Mouse (Mus musculus) urinary bladder, postnatal 25 days (tissue): Measurements from ENCODE around the gene Cd79b.
"Not testable (repeated sequence)": the region's sequence is repeated elsewhere in the genome, so short reads cannot be mapped to it uniquely, and the experiment has no call there.

Experiments
- DNase-seq: peaks from one replicate; pipeline ENCODE4 v3.0.0; 2022; ENCODE audit warnings: low spot score

Cd79b gene

GRCm38 (mm10) chr11:106314333-106314812, at the start of gene Cd79b:
TSS of gene Cd79b (minus strand) at chr11:106314762.
- DNase-seq: no peak

DNA sequence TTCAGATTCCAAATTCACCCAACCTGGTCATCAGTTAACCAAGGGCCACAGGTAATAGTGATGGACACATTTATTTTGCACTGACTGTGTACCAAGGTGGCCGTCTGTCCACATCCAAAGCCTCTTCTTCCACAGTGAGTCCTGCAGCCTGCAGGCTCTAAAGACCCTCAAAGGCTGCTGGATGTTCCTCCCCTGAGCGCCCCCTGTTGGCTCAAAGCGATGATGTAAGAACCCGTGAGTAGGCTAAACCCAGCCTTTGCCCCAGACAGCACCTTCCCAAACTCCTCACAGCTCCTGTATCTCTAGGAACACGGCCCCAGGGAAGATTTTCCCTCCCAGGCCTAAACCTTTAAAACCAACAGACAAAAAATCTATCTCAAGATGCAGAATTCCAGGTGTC, 44.8 kb upstream of the Cd79b start:
- no peak for DNase-seq

- no peak for DNase-seq
Observed at GRCm38 (mm10) chr11:106355382-106356128, 41.0 kb upstream of the Cd79b start.

DNA sequence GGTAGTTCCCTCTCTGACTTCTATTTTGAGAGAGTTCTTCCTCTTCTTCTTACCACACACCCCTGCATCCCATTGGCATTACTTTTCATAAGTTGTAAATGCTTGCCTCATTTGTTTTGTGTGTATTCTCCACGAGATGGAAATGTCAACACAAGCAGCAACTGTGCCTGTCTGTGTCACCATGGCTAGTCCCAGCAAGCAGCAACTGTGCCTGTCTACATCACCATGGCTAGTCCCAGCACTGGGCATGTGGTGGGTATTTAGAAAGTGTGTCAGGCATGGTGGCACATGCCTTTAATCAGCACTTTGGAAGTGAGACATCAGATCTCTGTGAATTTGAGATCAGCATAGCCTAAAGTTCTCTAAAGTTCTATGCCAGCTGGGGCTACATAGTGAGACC, 39.6 kb upstream of the Cd79b start:
- DNase-seq: no peak

DNA sequence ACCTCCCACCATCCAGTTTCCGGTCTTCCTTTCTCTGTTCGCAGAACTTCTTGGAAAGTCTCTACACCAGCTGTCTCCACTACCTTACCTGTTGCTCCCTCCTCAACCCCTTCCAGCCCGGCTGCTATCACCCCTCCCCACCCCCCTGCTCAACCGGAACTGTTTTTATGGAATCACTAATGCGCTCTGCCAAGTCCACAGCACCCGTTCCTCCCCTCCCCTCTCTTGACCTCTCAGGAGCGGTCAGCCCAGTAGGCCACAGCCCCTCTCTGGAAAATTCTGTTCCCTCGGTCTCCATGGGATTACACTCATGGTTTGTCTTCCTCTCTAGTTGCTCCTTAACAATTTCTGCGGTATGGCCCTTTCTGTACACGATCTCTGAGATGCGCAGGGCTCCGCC, 38.6 kb upstream of the Cd79b start, which contains the start of gene Scn4a:
Scn4a (minus strand) TSS at position 101 of the 400 bp plus-strand sequence.
- no peak for DNase-seq

DNA sequence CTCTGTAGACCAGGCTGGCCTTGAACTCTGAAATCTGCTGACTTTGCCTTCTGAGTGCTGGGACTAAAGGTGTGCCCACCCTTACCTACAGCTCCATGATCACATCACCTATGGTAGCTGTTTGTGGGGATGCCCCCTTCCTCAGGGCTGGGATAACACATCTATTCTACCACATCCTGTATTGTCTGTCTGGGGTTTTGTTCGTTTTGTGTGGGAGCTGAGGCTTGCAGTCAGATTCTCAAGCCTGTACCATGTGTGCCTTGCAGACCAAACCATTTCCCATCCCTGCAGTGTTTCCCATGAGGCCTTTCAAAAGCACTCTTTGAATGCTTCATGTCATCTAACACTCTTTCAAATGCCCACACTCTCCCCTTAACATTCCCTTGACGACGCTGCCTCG, 37.4 kb upstream of the Cd79b start:
- DNase-seq: no peak

- DNase-seq: no peak
Observed at GRCm38 (mm10) chr11:106351253-106351652, 36.7 kb upstream of the Cd79b start.

DNA sequence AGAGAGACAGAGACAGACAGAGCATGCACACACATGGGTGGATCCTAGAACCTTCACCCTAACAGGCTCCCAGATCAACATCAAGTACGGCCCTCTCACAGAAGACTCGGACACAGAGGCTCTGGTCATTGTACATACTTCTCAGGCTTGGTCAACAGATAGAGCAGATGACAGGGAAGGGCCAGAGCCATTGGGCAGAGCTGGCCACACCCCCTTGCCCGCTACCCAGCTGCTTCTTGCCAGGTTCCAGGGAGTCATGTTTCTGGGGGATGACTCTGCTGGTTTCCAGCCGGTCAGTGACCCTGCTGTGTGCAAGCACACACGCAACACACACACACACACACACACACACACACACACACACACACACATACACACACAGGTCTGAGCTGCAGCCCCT, 36.3 kb upstream of the Cd79b start:
- no peak for DNase-seq

- no peak for DNase-seq
Observed at GRCm38 (mm10) chr11:106349772-106350171, 35.2 kb upstream of the Cd79b start.

GRCm38 (mm10) chr11:106344910-106345309, 30.3 kb upstream of the Cd79b start:
- no peak for DNase-seq

GRCm38 (mm10) chr11:106340990-106341520, 26.5 kb upstream of the Cd79b start:
- DNase-seq: no peak

DNA sequence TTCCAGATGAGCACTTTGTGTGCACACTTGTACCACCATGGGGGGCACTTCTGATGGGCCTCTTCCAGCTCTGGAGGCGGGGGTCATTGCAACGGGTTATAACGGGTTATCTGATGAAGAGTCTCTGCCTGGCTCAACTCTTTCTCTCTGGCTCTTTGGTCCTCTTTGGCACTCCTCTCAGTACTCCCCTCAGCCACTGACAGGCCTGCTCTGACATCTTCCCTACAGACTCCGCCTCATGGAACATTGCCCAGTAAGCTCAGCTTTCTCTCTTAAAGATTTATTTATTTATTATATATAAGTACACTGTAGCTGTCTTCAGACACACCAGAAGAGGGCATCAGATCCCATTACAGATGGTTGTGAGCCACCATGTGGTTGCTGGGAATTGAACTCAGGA, 24.8 kb upstream of the Cd79b start:
- DNase-seq: not testable (repeated sequence)

DNA sequence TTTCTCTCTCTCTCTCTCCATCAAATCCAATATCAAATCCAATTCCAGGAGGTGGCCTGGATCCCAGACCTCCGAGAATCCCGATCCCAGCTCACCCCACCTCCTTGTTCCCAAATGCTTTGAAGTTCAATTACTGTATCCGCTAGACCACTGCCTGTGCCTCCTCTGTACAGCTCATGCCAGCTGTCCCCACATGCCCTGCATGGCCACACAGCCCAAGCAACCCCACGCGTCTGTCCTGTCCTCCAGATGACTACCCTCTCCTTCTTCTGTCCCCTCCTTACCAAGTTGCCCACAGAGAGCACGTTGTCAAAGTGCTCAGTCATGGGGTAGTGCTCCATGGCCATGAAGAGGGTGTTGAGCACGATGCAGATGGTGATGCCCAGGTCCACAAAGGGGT, 24.3 kb upstream of the Cd79b start:
- no peak for DNase-seq

- no peak for DNase-seq
Observed at GRCm38 (mm10) chr11:106338029-106338428, 23.5 kb upstream of the Cd79b start.

GRCm38 (mm10) chr11:106334066-106334465, 19.5 kb upstream of the Cd79b start:
- no peak for DNase-seq

GRCm38 (mm10) chr11:106332458-106332857, 17.9 kb upstream of the Cd79b start:
- DNase-seq: no peak

DNA sequence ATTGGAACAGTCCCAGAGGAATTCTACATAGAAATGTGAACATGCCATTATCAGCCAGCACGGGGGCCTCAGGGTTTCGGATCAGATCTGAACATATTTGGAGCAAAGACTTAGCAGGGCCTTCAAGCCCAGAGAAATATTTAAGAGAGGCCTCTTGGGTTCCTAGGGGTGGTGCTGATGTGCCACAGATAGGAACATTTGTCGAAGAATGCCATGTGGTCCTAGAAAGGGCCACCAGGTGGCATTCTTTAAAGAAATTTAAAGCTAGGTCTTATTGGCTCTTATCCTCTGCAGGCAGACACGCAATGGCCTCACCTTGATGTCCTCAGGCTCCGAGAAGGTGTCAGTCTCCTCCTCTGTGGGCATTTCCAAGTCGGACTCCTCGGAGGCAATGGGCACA, 15.1 kb upstream of the Cd79b start:
- DNase-seq: no peak

GRCm38 (mm10) chr11:106329128-106329527, 14.6 kb upstream of the Cd79b start:
- no peak for DNase-seq

- DNase-seq: no peak
Observed at GRCm38 (mm10) chr11:106328521-106328920, 14.0 kb upstream of the Cd79b start.

DNA sequence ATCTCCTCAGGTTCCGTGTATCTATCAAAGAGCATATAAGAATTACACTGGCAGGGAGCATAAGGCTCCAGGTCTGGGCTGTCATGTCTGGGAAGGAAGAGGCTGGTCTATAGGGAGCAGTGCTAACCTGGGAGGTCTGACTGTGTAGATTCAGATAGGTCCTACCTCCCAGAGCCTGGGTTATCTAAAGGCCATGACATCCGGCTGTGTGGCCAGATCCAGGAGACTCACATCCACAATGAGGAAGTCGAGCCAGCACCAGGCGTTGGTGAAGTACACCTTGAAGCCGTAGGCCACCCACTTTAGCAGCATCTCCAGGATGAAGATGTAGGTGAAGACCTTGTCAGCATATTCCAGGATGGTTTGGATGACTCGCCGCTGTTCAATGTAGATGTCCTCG, 11.9 kb upstream of the Cd79b start:
- no peak for DNase-seq

DNA sequence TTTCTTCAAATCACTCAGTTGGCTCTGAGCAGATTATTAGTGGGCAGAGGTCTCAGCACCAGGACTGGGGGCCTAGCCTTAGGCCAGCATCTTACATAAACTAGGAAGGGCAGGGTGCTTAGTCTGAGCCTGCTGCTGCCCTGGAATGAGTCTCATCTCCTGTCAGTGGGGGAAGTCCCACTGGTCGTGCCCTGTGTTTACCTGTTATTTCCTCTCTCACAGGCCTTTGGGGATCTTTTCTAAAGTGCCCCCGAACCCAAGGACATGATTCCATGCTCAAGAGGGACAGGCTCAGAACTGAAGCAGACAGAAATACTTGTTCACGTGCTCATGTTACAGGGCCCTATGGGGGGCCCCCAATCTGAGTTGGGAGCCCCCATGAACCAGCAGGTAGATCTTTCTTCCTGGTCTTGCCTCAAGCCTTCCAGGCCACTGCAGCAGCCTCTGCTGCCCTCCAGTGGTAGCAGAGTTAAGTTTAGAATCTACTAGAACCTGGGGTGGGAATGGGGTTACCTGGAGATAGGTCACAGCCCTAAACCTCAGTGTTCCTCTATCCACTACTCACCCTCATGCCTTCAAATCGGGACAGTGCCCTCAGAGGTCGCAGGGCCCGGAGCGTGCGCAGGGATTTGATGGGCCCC, 11.1 kb upstream of the Cd79b start:
- peak; percentile 62 for DNase-seq

GRCm38 (mm10) chr11:106324858-106325257, 10.3 kb upstream of the Cd79b start:
- no peak for DNase-seq
